Mouse (Mus musculus) forebrain, embryonic 13.5 days (tissue): ENCODE results near the gene Olfr283. TPM values are rescaled to one million over a fixed set of nuclear protein-coding genes. Genes with fewer than 3 reads are reported as not detected.

Experiments used
- ATAC-seq: fragments of 200-750 bp; cut with Nextera tagmentation; 2 replicates; pipeline ENCODE4 v1.8.0; 2017
- H3K27ac ChIP-seq: fragments of 300-500 bp; sonication (generic); 2 replicates; pipeline ENCODE4 v1.5.1; 2015; ENCODE audit warnings: inconsistent platforms, mild to moderate bottlenecking, moderate library complexity
- H3K27me3 ChIP-seq: fragments of 300-500 bp; sonication (generic); 2 replicates; pipeline ENCODE4 v1.6.1; 2015; ENCODE audit warnings: mild to moderate bottlenecking, inconsistent platforms
- H3K36me3 ChIP-seq: fragments of 300-500 bp; sonication (generic); 2 replicates; pipeline ENCODE4 v1.6.1; 2015; ENCODE audit warnings: mild to moderate bottlenecking, inconsistent platforms; ENCODE audit not compliant: poor library complexity, severe bottlenecking
- H3K4me1 ChIP-seq: fragments of 300-500 bp; sonication (generic); 2 replicates; pipeline ENCODE4 v1.6.1; 2015; ENCODE audit warnings: inconsistent platforms
- H3K4me2 ChIP-seq: fragments of 300-500 bp; sonication (generic); 2 replicates; pipeline ENCODE4 v1.6.1; 2015; ENCODE audit warnings: inconsistent platforms, mild to moderate bottlenecking, moderate library complexity
- H3K4me3 ChIP-seq: fragments of 300-500 bp; sonication (generic); 2 replicates; pipeline ENCODE4 v1.5.1; 2015; ENCODE audit warnings: mild to moderate bottlenecking, inconsistent platforms
- H3K9ac ChIP-seq: fragments of 300-500 bp; sonication (generic); 2 replicates; pipeline ENCODE4 v1.6.1; 2015; ENCODE audit warnings: mild to moderate bottlenecking, inconsistent platforms
- H3K9me3 ChIP-seq: fragments of 300-500 bp; sonication (generic); replicated peaks from 2 replicates; pipeline ENCODE4 v1.6.1; 2016; ENCODE audit warnings: inconsistent platforms
- WGBS: fragments of 180-500 bp; shearing (Covaris S2); methylation state at CpG from one replicate; pipeline ENCODE4 v1.1.7; 2015; 5-methylcytosine and 5-hydroxymethylcytosine counted together
- polyA plus RNA-seq: library from polyadenylated mRNA; unstranded; fragments of >200 nt; fragmentation: Nextera tagmentation; extraction: Ambion mirVana; gene quantifications from 2 replicates; pipeline ENCODE4 v1.2.1, GENCODE M21; 2015

Gene Olfr283
- polyA plus RNA-seq, 1 experiment from 2014 or later = not detected

DNA sequence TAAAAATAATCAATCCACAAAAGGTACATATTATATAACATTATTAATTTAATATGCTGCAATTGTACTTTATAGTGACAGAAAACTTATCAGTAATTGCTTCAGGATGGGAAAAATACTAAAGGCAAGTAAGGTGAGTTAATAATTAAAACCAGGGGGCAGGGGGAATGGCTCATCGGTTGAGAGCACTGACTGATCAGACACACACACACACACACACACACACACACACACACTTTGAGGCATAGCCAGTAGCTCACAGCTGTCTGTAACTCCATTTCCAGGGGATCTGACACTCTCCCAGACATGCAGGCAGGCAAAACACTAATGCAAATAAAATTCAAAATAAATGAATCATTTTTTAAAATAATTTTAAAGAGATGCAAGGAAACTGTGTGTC lies 16.4 kb upstream of the Olfr283 start:
- Histone ChIP-seq H3K36me3 (no peaks in the 10 kb centered on the region), H3K4me1 (no peaks in the 10 kb centered on the region), H3K9ac (no peak overlapping the region), H3K4me2 (no peak overlapping the region), H3K4me3 (no peak overlapping the region), H3K27ac (no peak overlapping the region), H3K27me3 (no peaks in the 10 kb centered on the region), H3K9me3 (no peaks in the 10 kb centered on the region)
- ATAC-seq = no peak
- 88% methylated on average over 1 of the region's 1 CpGs for WGBS

DNA sequence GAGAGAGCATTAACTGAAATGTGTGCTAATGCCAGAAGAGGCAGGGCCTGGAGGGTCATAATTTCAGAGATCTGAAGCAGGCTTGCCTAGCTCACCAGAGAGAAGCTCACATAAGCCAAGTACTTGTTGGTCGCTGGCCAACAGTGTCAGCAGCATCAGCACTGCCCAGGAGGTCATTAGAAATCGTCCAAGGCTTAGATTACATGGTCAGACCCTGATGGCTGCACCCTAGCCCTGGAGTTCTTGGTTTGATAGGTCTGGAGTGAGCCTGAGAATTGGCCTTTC lies 11.1 kb upstream of the Olfr283 start:
- 51% methylated on average over 2 of the region's 2 CpGs for WGBS
- Histone ChIP-seq H3K9ac (no peak overlapping the region), H3K27me3 (no peaks in the 10 kb centered on the region)

DNA sequence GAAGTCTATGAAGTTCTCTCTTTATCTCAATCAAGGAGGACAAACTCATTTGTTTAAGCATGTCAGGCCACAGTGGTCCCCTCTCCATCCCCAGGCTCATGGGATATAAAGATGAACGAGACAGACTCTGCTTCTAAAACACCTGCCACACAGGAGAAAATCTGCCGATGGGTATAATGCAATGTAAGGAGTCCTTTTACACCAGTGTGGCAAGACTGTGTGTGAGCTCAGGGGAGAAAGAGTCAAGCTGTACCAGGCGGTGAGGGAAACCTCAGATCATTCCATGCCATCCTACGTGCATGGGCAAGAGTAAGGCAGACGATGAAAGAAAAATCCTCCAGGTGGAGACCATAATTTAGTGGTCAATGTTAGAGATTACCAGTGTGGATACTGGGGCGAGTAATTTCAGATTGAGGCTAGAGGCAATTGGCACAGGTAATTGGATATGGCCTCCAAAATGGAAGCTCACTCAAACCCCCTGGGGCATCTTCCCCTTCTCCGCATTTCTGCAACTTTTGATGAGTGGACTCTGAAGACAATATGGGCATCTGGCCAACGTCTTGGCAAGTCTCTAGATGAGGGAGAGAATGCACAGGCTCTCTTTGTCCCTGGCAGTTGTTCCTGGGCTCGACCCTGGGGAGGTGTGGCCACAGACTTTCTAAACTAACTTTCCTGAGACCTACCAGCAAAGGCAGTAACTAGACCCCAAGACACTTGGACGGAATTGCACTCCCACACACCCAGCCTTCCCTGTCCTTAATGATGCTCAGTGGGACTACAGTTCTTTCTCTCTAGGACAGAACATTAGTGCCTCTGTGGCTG lies 10.5 kb upstream of the Olfr283 start:
- no peak for ATAC-seq
- H3K9me3 ChIP-seq = no peaks in the 10 kb centered on the region
- H3K27me3 ChIP-seq = no peaks in the 10 kb centered on the region
- no peaks in the 10 kb centered on the region for H3K36me3 ChIP-seq
- H3K9ac ChIP-seq = no peak overlapping the region
- H3K4me3 ChIP-seq = no peak overlapping the region
- H3K4me1 ChIP-seq = no peaks in the 10 kb centered on the region
- no peak overlapping the region for H3K4me2 ChIP-seq
- 77% methylated on average over 10 of the region's 10 CpGs for WGBS
- H3K27ac ChIP-seq = no peak overlapping the region

More for the DNA sequence above, 11.1 kb upstream of the Olfr283 start:
- ATAC-seq = no peak
- H3K27ac ChIP-seq = no peak overlapping the region
- no peaks in the 10 kb centered on the region for H3K4me1 ChIP-seq
- no peaks in the 10 kb centered on the region for H3K9me3 ChIP-seq
- H3K4me2 ChIP-seq = no peak overlapping the region
- H3K36me3 ChIP-seq = no peaks in the 10 kb centered on the region
- H3K4me3 ChIP-seq = no peak overlapping the region

DNA sequence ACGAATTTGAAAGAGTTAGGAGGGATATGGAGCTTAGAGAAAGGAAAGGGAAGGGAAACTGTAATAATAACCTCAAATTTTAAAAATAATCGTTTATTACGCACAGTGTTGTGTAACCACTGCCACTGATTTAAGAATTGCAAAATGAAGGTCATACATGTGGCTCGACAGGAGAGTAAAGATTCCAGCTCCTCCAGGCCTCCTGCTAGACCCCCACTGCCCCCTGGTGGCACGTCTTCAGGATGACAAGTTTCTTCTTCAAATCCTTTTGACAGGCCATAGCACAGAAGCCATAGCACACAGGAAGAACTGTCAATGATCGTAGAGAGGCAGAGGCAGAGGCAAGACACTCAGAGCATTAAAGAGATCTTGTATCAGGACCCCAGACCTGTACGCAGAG lies 9.1 kb upstream of the Olfr283 start:
- Histone ChIP-seq H3K27me3 (no peaks in the 10 kb centered on the region), H3K27ac (no peak overlapping the region), H3K36me3 (no peaks in the 10 kb centered on the region), H3K9ac (no peak overlapping the region), H3K4me2 (no peak overlapping the region), H3K4me3 (no peak overlapping the region), H3K9me3 (no peaks in the 10 kb centered on the region), H3K4me1 (no peaks in the 10 kb centered on the region)
- WGBS = 35% methylated on average over 7 of the region's 7 CpGs
- ATAC-seq = 0 out of 2 replicates have a peak, but pooled peaks have one; percentile 33

DNA sequence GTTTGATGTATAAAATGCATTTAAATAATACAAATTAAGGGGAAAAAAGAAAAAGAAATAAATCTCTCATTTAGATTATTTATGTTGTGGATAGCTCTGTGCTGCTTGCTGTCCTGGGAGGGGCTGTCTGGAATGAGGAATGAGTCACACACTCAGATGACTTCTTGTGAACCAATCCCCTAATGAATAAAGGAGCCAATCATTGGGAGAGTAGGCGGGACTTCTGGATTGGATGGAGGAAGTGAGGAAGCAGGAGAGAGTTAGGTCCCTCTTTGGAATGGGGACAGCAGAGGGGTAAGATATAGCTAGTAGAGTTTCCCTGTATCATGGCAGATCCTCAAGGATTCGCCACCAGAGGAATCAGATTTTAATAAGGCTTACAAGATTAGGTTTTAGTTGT lies 6.9 kb upstream of the Olfr283 start:
- H3K4me1 ChIP-seq = no peaks in the 10 kb centered on the region
- no peaks in the 10 kb centered on the region for H3K36me3 ChIP-seq
- no peaks in the 10 kb centered on the region for H3K9me3 ChIP-seq
- H3K27me3 ChIP-seq = no peaks in the 10 kb centered on the region
- no peak overlapping the region for H3K9ac ChIP-seq
- H3K4me3 ChIP-seq = no peak overlapping the region
- 73% methylated on average over 2 of the region's 2 CpGs for WGBS
- no peak overlapping the region for H3K4me2 ChIP-seq
- ATAC-seq = no peak
- no peak overlapping the region for H3K27ac ChIP-seq

DNA sequence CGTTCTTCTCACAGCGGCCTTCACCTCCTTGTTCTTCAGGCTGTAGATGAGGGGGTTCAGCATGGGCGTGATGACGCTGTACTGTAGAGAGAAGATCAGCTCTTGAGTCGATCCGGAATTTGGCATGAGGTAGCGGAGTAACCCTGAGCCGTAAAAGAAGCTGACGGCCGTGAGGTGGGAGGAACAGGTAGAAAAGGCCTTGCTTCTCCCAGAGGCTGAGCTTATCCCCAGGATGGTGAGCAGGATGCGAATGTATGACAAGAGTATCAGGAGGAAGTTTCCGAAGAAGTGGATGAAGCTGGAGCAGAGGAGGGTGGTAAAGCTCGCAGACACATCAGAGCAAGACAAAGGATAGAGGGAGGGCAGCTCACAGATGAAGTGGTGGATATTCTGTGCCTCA lies 2.5 kb downstream of the Olfr283 start:
- Histone ChIP-seq H3K9ac (no peak overlapping the region), H3K4me3 (no peak overlapping the region), H3K4me1 (no peaks in the 10 kb centered on the region), H3K4me2 (no peak overlapping the region), H3K27me3 (no peaks in the 10 kb centered on the region), H3K27ac (no peak overlapping the region), H3K9me3 (no peaks in the 10 kb centered on the region), H3K36me3 (no peaks in the 10 kb centered on the region)
- no peak for ATAC-seq
- WGBS = 94% methylated on average over 13 of the region's 13 CpGs

DNA sequence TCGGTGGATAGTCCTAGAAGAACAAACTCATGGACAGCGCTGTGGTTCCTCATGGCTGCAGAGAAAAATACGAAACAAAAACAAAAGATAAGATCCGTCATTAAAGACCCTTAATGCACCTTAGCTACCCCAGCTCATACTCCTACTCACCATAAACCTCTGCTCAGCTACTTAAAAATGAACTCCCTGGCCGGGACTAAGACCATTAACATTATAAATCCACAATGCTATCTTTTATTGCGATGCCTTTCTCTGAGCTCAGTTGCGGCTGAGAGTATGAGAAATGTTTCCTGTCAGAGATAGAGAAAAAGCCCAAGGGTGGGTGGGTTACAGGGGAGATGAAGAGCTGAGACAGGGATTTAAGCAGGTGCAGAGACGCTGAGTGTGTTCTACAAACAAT lies 39.9 kb downstream of the Olfr283 start, which contains the start of gene Olfr284:
TSS of gene Olfr284 (minus strand) at position 101 of the 400 bp plus-strand sequence.
- no peak for ATAC-seq
- H3K4me3 ChIP-seq = no peak within 1 kb of the TSS
- H3K4me2 ChIP-seq = no peak within 1 kb of the TSS
- H3K36me3 ChIP-seq = no peaks in the 10 kb centered on the region
- no peaks in the 10 kb centered on the region for H3K4me1 ChIP-seq
- H3K9ac ChIP-seq = no peak within 1 kb of the TSS
- WGBS = 90% methylated on average over 8 of the region's 8 CpGs
- H3K27ac ChIP-seq = no peak within 1 kb of the TSS
- H3K27me3 ChIP-seq = no peaks in the 10 kb centered on the region
- no peaks in the 10 kb centered on the region for H3K9me3 ChIP-seq

Other genes starting within 250 kb of the Olfr283 start
- gene Asb8, start 215.3 kb downstream of the Olfr283 start, polyA plus RNA-seq = 41.4 and 45.8 TPM in 2 replicates
- gene Ccdc184, start 213.8 kb downstream of the Olfr283 start, polyA plus RNA-seq = 19.4 and 25.6 TPM in 2 replicates
- gene Olfr288, start 185.4 kb downstream of the Olfr283 start, polyA plus RNA-seq = not detected in 2 replicates
- not detected in 2 replicates for gene Gm44579, start 160.0 kb downstream of the Olfr283 start, polyA plus RNA-seq
- gene Olfr287, start 159.9 kb downstream of the Olfr283 start, polyA plus RNA-seq = not detected in 2 replicates
- not detected in 2 replicates for gene Olfr286, start 146.5 kb downstream of the Olfr283 start, polyA plus RNA-seq
- gene H1fnt, start 123.7 kb downstream of the Olfr283 start, polyA plus RNA-seq = not detected in 2 replicates
- gene Zfp641, start 84.8 kb downstream of the Olfr283 start, polyA plus RNA-seq = 1.8 and 2.6 TPM in 2 replicates
- gene Olfr285, start 63.6 kb downstream of the Olfr283 start, polyA plus RNA-seq = not detected in 2 replicates
- gene Olfr284, start 40.0 kb downstream of the Olfr283 start, polyA plus RNA-seq = not detected in 2 replicates
- gene Olfr282, start 50.3 kb upstream of the Olfr283 start, polyA plus RNA-seq = not detected in 2 replicates
- not detected in 2 replicates for gene Olfr281, start 71.6 kb upstream of the Olfr283 start, polyA plus RNA-seq
- gene OR5BS1P, start 89.0 kb upstream of the Olfr283 start, polyA plus RNA-seq = not detected in 2 replicates
- gene Lalba, start 101.8 kb upstream of the Olfr283 start, polyA plus RNA-seq = not detected in 2 replicates
- gene Olfr279, start 111.5 kb upstream of the Olfr283 start, polyA plus RNA-seq = not detected in 2 replicates
- gene Kansl2, start 153.3 kb upstream of the Olfr283 start, polyA plus RNA-seq = 150 and 157 TPM in 2 replicates
- gene Ccnt1, start 190.0 kb upstream of the Olfr283 start, polyA plus RNA-seq = 63.6 and 68.1 TPM in 2 replicates
- gene 4930415O20Rik, start 190.1 kb upstream of the Olfr283 start, polyA plus RNA-seq = not detected in 2 replicates
- gene Adcy6, start 229.1 kb upstream of the Olfr283 start, polyA plus RNA-seq = 8.9 and 10.3 TPM in 2 replicates
- 82.1 and 94.8 TPM in 2 replicates for gene Cacnb3, start 249.9 kb upstream of the Olfr283 start, polyA plus RNA-seq